Mouse (Mus musculus) CD4-positive, CD25-positive, alpha-beta regulatory T cell (primary cell): ENCODE data around the gene Rnf166. TPM values are rescaled to one million over a fixed set of nuclear protein-coding genes. Genes with fewer than 3 reads are reported as not detected.

Experiments used
- polyA plus RNA-seq: library from polyadenylated mRNA; unstranded; fragments of 100-300 nt; shearing (Covaris generic); gene quantifications from one replicate; pipeline ENCODE4 v1.2.1, GENCODE M21; 2017

Rnf166 gene
- 148 TPM for polyA plus RNA-seq

DNA sequence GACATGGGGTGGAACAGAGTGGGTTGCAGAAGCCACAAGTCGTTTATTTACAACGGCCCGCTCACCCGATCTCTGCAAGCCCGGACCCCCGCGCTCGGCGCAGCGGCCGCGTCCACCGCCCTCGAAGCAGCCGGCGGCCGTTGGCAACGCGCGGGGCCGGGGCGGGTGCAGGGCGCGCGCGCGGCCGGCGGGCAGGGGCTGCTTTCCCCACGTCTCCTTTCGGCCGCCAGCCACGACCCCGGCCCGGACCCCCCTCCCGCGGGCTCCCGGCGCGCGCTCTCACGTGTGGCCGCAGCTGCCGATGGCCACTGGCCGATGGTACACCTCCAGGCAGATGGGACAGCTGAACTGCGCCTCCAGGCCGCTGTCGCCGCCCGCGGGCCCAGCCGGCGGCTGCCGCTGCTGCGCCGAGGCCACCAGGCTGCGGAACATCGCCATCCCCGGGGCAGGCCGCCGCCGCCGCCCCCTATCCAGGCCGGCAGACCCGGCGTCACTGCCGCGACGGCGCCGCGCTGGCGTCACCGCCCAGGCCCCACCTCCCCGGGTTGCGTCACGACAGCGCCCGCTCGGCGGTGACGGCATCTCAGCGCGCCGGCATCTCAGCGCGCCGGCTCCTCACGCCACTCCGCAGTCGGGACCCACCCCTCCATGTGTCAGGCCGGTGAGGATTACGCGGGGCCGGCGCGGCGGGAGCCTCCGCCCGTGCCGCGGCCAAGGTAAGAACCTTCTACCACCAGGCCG is at the start of gene Rnf166, which contains the start of gene Ctu2:
Rnf166 (minus strand) TSS at position 485 of the 741 bp plus-strand sequence.
Ctu2 (plus strand) TSS at position 564 of the 741 bp plus-strand sequence.

GRCm38 (mm10) chr8:122460524-122461472 is 15.1 kb downstream of the Rnf166 start, which contains the start of gene Snai3:
Gene Snai3, minus strand, starts transcription at chr8:122460733.

GRCm38 (mm10) chr8:122443262-122444006 is 32.4 kb downstream of the Rnf166 start, which contains the start of gene Mvd:
Gene Mvd, minus strand, starts transcription at chr8:122443422.

GRCm38 (mm10) chr8:122432443-122433268 is 43.2 kb downstream of the Rnf166 start, which contains the start of gene Cyba:
Gene Cyba, minus strand, starts transcription at chr8:122432930.

DNA sequence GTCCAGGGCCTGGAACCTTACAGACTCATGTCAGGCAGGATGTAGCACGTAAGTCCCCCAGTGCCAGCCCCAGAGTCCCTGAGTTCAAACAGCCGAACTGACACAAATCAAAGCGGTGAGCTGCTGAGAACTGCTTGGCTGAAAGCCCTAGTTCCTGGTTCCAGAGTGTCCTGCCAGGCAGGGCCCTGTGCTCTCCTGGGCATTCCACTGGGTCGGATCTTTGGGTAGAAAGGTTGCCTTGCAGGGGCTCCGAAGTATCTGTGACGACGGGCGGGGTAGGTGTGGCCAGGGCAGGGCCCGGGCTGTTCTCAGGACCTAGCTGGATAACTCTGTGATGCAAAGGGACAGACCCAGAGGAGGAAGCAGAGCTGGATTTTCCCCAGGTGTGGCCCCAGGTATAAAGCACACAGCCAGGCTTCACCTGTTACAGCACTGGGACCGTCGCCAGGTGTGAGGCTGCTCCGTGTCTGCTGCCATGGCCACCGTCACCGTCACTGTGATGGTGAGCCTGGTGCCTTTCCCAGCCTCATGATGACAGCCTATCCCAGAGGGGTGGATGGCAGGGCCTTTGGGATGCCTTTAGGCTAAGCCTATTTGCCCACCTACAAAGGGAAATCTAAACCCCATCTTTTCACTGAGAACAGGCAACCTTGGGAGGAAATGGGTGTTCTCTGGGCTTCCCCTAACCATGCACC is 54.3 kb downstream of the Rnf166 start, which contains the start of gene Il17c:
Il17c (plus strand) TSS at position 645 of the 695 bp plus-strand sequence.

Other genes starting within 250 kb of the Rnf166 start
- 47.3 TPM for gene Zfpm1, start 193.9 kb downstream of the Rnf166 start, polyA plus RNA-seq
- gene Trhr2, start 115.3 kb downstream of the Rnf166 start, polyA plus RNA-seq = not detected
- gene Zc3h18, start 99.5 kb downstream of the Rnf166 start, polyA plus RNA-seq = 54.4 TPM
- 0.42 TPM for gene Il17c, start 54.0 kb downstream of the Rnf166 start, polyA plus RNA-seq
- gene Cyba, start 43.1 kb downstream of the Rnf166 start, polyA plus RNA-seq = 871 TPM
- gene Mvd, start 32.6 kb downstream of the Rnf166 start, polyA plus RNA-seq = 23.9 TPM
- gene Snai3, start 15.3 kb downstream of the Rnf166 start, polyA plus RNA-seq = 4.0 TPM
- gene Ctu2, start 79 bp upstream of the Rnf166 start, polyA plus RNA-seq = 86.8 TPM
- gene Piezo1, start 75.3 kb upstream of the Rnf166 start, polyA plus RNA-seq = 18.8 TPM
- gene Cdt1, start 92.0 kb upstream of the Rnf166 start, polyA plus RNA-seq = 24.4 TPM
- gene Aprt, start 100.8 kb upstream of the Rnf166 start, polyA plus RNA-seq = 192 TPM
- 12.3 TPM for gene Galns, start 135.4 kb upstream of the Rnf166 start, polyA plus RNA-seq
- 50.3 TPM for gene Trappc2l, start 135.6 kb upstream of the Rnf166 start, polyA plus RNA-seq
- not detected for gene Pabpn1l, start 146.7 kb upstream of the Rnf166 start, polyA plus RNA-seq
- 0.45 TPM for gene Cbfa2t3, start 223.0 kb upstream of the Rnf166 start, polyA plus RNA-seq